Mouse (Mus musculus) forebrain, embryonic 16.5 days (tissue): ENCODE measurements at regions not wholly inside any gene's neighbourhood (a gene's known extent, or its start where the extent isn't known, plus 50 kb on each side); places are given as distances from the start of the nearest gene placed in this dataset.

ENCODE experiments used
- ATAC-seq: fragments of 200-750 bp; cut with Nextera tagmentation; 2 replicates; pipeline ENCODE4 v1.8.0; 2017; ENCODE audit warnings: mild to moderate bottlenecking, moderate library complexity
- H3K27ac ChIP-seq: fragments of 300-500 bp; sonication (generic); 2 replicates; pipeline ENCODE4 v1.5.1; 2014; ENCODE audit warnings: low read length, control low read depth
- H3K27me3 ChIP-seq: fragments of 300-500 bp; sonication (generic); replicated peaks from 2 replicates; pipeline ENCODE4 v1.6.1; 2014; ENCODE audit warnings: low read length; ENCODE audit not compliant: control insufficient read depth, insufficient read depth
- H3K36me3 ChIP-seq: fragments of 300-500 bp; sonication (generic); 2 replicates; pipeline ENCODE4 v1.6.1; 2014; ENCODE audit not compliant: control insufficient read depth, insufficient read depth
- H3K4me1 ChIP-seq: fragments of 300-500 bp; sonication (generic); replicated peaks from 2 replicates; pipeline ENCODE4 v1.6.1; 2014; ENCODE audit warnings: low read length; ENCODE audit not compliant: control insufficient read depth, insufficient read depth
- H3K4me2 ChIP-seq: fragments of 300-500 bp; sonication (generic); 2 replicates; pipeline ENCODE4 v1.6.1; 2014; ENCODE audit warnings: mild to moderate bottlenecking, low read length, control low read depth
- H3K4me3 ChIP-seq: fragments of 300-500 bp; sonication (generic); replicated peaks from 2 replicates; pipeline ENCODE4 v1.5.1; 2014; ENCODE audit warnings: mild to moderate bottlenecking, low read length, control low read depth
- H3K9ac ChIP-seq: fragments of 300-500 bp; sonication (generic); replicated peaks from 2 replicates; pipeline ENCODE4 v1.6.1; 2014; ENCODE audit warnings: low read depth, low read length, control low read depth
- H3K9me3 ChIP-seq: fragments of 300-500 bp; sonication (generic); 2 replicates; pipeline ENCODE4 v1.6.1; 2016; ENCODE audit warnings: low read length; ENCODE audit not compliant: control insufficient read depth
- WGBS: fragments of 180-500 bp; shearing (Covaris S2); extraction: QIAGEN DNeasy Blood & Tissue Kit; methylation state at CpG from one replicate; pipeline ENCODE4 v1.1.7; 2014; 5-methylcytosine and 5-hydroxymethylcytosine counted together

DNA sequence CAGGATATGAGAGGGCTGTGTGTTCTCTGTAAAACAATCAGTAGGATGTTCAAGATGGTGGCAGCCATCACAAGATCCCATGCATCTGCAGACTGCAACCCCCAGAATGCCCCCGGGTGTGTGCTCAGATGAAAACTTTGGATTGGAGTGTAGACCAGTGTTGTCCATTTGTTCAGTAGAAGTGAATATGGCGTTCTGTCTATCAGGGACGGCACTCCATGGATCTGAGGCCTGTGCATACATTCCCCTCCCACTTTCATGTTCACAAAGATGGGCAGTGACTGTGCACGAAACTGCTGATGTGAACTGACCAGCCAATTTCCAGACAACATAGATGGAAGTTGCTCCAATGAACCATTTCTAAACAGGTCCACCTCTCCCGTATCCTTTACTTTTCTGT is 330.3 kb downstream of the Cd83 start:
- Histone ChIP-seq H3K27me3 (no peaks in the 10 kb centered on the region), H3K4me3 (no peak overlapping the region), H3K9me3 (no peaks in the 10 kb centered on the region), H3K9ac (no peak overlapping the region), H3K27ac (no peak overlapping the region), H3K4me1 (peaks cover 6% of the 10 kb centered on the region), H3K4me2 (no peak overlapping the region), H3K36me3 (no peaks in the 10 kb centered on the region)
- 92% methylated on average over 5 of the region's 5 CpGs for WGBS
- no peak for ATAC-seq

DNA sequence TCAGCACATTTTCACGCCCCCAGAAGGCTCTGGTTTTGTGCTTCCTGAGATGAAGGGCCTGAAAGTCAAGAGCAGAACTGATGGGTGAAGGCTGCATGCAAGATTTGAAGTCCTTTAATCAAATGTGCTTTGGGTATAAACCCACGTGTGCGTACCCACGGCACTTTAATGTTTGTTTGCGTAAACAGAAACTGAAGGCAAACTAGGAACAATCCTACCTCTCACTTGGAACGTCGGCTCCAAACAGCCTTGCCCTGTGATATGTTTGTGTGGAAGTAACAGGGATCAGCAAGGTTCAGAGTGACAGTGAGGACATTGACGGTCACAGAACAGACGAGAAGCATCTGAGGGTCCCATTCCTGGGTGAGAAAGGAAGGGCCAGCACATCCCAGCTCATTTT is 333.3 kb downstream of the Cd83 start:
- 91% methylated on average over 9 of the region's 9 CpGs for WGBS
- Histone ChIP-seq H3K36me3 (no peaks in the 10 kb centered on the region), H3K9ac (no peak overlapping the region), H3K4me2 (no peak overlapping the region), H3K4me3 (no peak overlapping the region), H3K27me3 (no peaks in the 10 kb centered on the region), H3K4me1 (peaks cover 14% of the 10 kb centered on the region), H3K27ac (no peak overlapping the region), H3K9me3 (no peaks in the 10 kb centered on the region)
- ATAC-seq, result no peak

DNA sequence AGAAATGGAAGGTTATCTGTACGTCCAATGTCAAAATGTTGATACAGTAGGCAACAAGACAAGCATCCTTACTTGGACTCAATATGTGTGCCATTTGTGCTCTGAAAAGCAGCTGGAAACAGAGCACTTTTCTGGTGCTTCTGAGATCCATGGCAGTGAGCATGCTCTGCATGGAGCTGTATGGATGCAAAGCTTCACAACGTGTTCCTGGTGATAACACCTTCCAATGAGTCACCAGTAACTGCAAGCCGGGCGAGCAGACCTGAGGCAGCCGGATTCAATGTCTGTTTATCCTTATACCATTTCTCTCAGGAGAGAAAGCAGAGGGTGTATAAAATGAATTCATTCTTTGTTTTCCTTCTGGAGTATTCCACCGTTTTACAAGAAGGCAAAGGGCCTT is 334.3 kb downstream of the Cd83 start:
- WGBS, result 88% methylated on average over 6 of the region's 6 CpGs
- Histone ChIP-seq H3K9ac (no peak overlapping the region), H3K4me3 (no peak overlapping the region), H3K27ac (no peak overlapping the region), H3K9me3 (no peaks in the 10 kb centered on the region), H3K4me2 (no peak overlapping the region), H3K27me3 (no peaks in the 10 kb centered on the region), H3K36me3 (no peaks in the 10 kb centered on the region), H3K4me1 (peaks cover 14% of the 10 kb centered on the region)
- no peak for ATAC-seq

DNA sequence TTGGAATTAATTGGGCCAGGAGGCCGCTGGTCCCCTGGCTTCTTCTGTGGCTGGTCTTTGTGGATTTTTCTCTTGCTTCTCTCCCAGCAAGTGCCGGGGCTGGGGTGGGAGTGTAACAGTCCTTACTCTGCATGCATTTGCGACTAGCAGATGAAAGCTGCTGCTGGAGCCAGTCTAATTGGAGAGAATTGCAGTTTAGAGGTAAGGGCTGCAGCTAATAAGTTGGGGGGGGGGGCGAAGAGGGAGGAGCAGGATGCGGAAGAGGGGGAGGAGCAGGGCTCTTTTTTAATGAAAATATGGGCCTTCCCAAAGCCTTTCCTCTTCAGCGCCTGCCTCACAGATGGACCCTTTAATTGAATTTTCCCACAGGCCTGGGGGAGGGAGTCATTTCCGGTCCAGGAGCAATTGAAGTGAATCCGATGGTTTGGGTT is 336.7 kb downstream of the Cd83 start:
- peak overlapping the region; percentile 10; the same call in 1 of the 2 replicates for H3K9ac ChIP-seq
- no peaks in the 10 kb centered on the region for H3K36me3 ChIP-seq
- H3K9me3 ChIP-seq, result no peaks in the 10 kb centered on the region
- H3K4me1 ChIP-seq, result peaks cover 14% of the 10 kb centered on the region
- H3K27ac ChIP-seq, result peak overlapping the region; percentile 53; the same call in 1 of the 2 replicates
- 0 out of 2 replicates have a peak overlapping the region, but pooled peaks have one; percentile 3 for H3K4me2 ChIP-seq
- ATAC-seq, result peak; percentile 80
- H3K27me3 ChIP-seq, result no peaks in the 10 kb centered on the region
- WGBS, result 7% methylated on average over 7 of the region's 8 CpGs
- no peak overlapping the region for H3K4me3 ChIP-seq

DNA sequence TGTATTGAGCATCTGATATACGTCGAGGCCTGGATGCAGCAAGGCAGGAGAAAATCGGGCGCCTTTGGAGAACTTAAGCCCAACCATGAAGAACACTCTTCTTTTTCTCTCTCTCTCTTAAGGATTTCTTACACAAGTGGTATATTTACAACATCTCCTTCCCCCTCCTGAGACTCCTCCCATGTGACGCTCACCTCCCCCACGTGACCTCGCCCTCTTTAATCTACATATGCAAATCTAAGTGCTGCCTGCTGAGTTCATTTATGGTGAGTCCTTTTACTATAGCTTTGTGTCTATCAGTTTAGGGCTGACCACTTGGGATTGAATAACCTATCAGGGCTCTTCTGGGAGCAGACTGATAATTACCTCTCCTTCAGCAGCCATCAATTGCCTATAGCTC is 337.4 kb downstream of the Cd83 start:
- 64% methylated on average over 7 of the region's 7 CpGs for WGBS
- H3K27me3 ChIP-seq, result no peaks in the 10 kb centered on the region
- H3K4me1 ChIP-seq, result peaks cover 14% of the 10 kb centered on the region
- H3K9ac ChIP-seq, result no peak overlapping the region
- ATAC-seq, result no peak
- no peak overlapping the region for H3K4me2 ChIP-seq
- no peak overlapping the region for H3K4me3 ChIP-seq
- no peak overlapping the region for H3K27ac ChIP-seq
- H3K36me3 ChIP-seq, result no peaks in the 10 kb centered on the region
- H3K9me3 ChIP-seq, result no peaks in the 10 kb centered on the region

DNA sequence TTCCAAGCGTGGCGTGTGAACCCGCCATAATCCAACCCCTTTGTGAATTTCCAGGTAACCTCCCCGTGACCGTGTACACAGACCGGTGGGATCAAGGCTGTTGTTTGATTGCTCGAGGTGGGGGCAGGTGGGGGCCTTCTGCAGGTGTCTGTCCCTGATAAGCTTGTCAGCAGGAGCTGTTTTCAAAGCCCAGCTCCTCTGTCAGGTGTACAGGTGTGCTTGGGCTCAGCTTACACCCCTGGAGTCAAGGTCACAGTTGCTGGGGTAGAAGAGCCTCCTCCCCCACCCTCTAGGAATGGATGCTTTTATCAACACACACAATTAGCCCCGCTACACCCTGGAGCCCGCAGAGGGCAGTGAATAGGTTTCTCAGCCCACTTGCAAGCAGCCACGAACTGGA is 341.6 kb downstream of the Cd83 start:
- Histone ChIP-seq H3K4me3 (no peak overlapping the region), H3K27ac (no peak overlapping the region), H3K9me3 (no peaks in the 10 kb centered on the region), H3K4me2 (no peak overlapping the region), H3K4me1 (peaks cover 7% of the 10 kb centered on the region), H3K9ac (no peak overlapping the region), H3K27me3 (no peaks in the 10 kb centered on the region), H3K36me3 (no peaks in the 10 kb centered on the region)
- WGBS, result 34% methylated on average over 10 of the region's 10 CpGs
- no peak for ATAC-seq

DNA sequence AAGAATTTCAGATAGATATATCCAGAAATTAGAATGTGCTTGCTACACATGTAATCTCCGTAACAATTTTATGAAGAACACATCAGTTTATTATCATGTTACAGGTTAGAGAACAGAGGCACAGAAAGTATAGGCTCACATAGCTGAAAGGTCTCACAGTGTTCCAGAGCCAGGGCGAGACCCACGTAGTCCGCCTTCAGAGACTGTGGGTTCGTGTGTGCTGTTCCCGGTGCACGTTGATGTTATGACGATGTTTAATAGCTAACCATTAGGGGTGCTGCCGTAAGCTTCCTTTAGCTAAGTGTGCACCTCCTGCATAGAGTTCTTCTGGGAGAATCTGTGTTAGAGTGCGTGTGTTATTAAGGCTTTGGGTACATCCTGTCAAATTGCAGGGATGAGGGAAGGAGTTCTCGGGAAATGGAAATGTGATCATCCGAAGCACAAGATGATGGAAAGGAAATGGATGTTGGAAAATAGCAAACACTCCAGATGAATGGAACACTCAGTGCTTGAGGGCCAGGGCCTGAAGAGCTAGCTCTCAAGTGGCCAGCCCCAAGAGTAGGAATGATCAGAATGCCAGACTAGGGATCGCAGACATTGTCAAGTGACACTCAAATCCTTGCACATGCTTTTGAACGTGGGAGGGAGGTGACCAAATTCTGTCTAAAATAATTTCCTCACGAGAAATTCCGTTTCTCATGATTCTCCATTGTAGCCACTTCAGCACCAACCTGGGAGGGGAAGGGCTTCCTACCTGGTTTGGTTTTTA is 344.1 kb downstream of the Cd83 start:
- Histone ChIP-seq H3K4me1 (peaks cover 5% of the 10 kb centered on the region), H3K27ac (no peak overlapping the region), H3K9ac (no peak overlapping the region), H3K27me3 (no peaks in the 10 kb centered on the region), H3K4me2 (no peak overlapping the region), H3K9me3 (no peaks in the 10 kb centered on the region), H3K4me3 (no peak overlapping the region), H3K36me3 (no peaks in the 10 kb centered on the region)
- WGBS, result 89% methylated on average over 16 of the region's 16 CpGs
- no peak for ATAC-seq

DNA sequence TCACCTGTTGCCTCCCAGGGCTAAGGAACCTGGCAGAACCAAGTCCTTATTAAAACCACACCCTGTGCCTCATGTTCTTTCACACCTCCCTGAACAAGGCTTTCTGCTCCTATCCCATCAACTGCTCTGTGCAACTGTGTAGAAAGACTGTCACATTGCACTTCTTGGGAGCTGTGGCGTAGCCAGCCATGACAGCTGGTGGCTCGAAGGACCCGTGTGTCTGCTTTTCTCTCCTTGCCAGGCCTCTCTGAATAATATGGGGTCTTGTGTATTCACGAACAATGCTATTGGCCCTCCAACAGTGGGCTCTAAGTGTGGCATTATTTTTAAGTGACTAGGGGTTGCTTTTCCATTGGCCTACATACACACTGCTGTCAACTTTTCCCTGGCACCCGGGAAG is 347.3 kb downstream of the Cd83 start:
- H3K4me2 ChIP-seq, result no peak overlapping the region
- WGBS, result 53% methylated on average over 5 of the region's 5 CpGs
- no peaks in the 10 kb centered on the region for H3K9me3 ChIP-seq
- no peak overlapping the region for H3K27ac ChIP-seq
- peak; percentile 78 for ATAC-seq
- no peak overlapping the region for H3K9ac ChIP-seq
- peaks cover 5% of the 10 kb centered on the region for H3K4me1 ChIP-seq
- H3K4me3 ChIP-seq, result no peak overlapping the region
- no peaks in the 10 kb centered on the region for H3K27me3 ChIP-seq
- H3K36me3 ChIP-seq, result no peaks in the 10 kb centered on the region

DNA sequence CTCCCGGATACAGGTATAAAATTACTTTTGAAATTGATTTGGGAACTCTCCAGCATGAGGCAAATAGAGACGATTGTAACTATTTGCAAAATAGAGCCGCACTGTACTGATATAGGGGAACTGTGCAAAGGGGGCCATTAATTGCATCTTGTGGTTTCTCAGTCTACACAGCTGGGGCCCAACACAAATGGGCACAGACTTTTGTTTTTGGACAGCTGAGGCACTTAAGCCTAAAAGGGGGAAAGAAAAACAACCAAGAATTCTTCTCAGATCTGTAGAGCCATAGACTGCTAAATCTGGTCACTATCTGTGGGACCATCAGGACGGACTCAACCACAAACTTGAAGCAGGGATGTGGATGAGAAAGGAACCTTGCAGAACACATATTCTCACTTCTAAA is 347.9 kb downstream of the Cd83 start:
- H3K27me3 ChIP-seq, result no peaks in the 10 kb centered on the region
- ATAC-seq, result no peak
- H3K4me2 ChIP-seq, result no peak overlapping the region
- no peaks in the 10 kb centered on the region for H3K9me3 ChIP-seq
- H3K36me3 ChIP-seq, result no peaks in the 10 kb centered on the region
- H3K4me1 ChIP-seq, result peaks cover 5% of the 10 kb centered on the region
- H3K9ac ChIP-seq, result no peak overlapping the region
- WGBS, result 84% methylated on average over 4 of the region's 4 CpGs
- no peak overlapping the region for H3K4me3 ChIP-seq
- no peak overlapping the region for H3K27ac ChIP-seq

DNA sequence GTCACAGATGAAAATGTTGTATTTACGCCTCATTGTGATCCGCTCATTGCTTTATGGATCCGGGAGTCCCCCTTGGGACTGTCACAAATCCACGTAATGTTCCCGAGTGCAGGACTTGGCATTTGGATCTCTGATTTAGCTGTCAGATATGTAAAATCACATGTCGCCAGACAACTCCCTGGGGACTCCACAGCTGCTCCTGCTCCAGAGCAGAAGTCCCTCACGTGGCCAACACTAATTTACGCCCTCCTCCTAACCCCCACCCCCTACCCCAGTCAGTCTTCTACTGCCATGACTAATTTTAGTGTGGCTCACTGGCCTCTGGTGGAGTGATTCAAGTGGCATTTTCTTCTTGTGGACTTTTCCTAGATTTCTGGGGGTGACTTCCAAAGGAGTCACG is 348.9 kb downstream of the Cd83 start:
- peak; percentile 45; the same call in 1 of the 2 replicates for ATAC-seq
- H3K27me3 ChIP-seq, result no peaks in the 10 kb centered on the region

More for the DNA sequence above, 348.9 kb downstream of the Cd83 start:
- H3K9me3 ChIP-seq, result no peaks in the 10 kb centered on the region
- no peak overlapping the region for H3K4me2 ChIP-seq
- H3K27ac ChIP-seq, result no peak overlapping the region
- WGBS, result 66% methylated on average over 9 of the region's 9 CpGs
- peaks cover 5% of the 10 kb centered on the region for H3K4me1 ChIP-seq
- no peaks in the 10 kb centered on the region for H3K36me3 ChIP-seq
- H3K9ac ChIP-seq, result no peak overlapping the region
- no peak overlapping the region for H3K4me3 ChIP-seq
